In the genomic region with DNA sequence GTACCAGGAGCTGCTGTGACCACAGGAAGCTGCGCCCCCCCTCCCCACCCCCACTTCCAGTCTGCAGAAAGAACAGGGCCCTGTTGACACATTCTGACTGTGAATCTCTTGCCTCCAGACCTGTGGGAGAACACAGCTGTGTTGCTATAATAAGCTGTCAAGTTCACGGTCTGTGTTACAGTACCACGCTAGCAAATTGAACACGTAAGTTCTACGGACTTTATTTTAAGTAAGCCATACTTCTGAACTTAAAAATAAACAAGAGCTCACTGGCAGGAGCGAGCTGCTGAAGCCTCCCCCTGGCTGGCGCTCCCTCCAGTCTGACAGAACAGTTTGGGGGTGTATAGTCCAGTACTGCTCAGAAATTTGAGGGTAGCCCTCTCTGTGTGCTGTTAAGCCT, we compare ENCODE assay signal across 16 mouse cellular contexts. TPM values are rescaled to one million over a fixed set of nuclear protein-coding genes. Genes with fewer than 3 reads are reported as not detected.
DNase-seq lines count a peak whose midpoint lies in the region; ATAC-seq lines count a peak whose summit lies in the region.
"Had no signal": no experiment of that assay in that cellular context is flagged by ENCODE, and none has a peak within 500 bp of the region (broad histone marks: within the 10 kb centered on the region; RNA-seq: fewer than 3 reads in every experiment).

No protein-coding gene starts in this region.

- 36% methylated on average over 7 of the region's 7 CpGs for WGBS in heart, embryonic 16.5 days
- WGBS in stomach, embryonic 15.5 days = 52% methylated on average over 7 of the region's 7 CpGs
- 87% methylated on average over 7 of the region's 7 CpGs for WGBS in forebrain, embryonic 11.5 days

- intact Hi-C loops in heart, postnatal 36 days (cut with DNase I) = no loop called here

- H3K27me3 ChIP-seq in heart, embryonic 16.5 days (ENCODE audit: control insufficient read depth, insufficient read depth, low read length) = no peaks in the 10 kb centered on the region
- H3K27me3 ChIP-seq in megakaryocyte, embryonic 14.5 days (replicated peaks) = peaks cover 3% of the 10 kb centered on the region
- no peaks in the 10 kb centered on the region for H3K27me3 ChIP-seq in stomach, embryonic 15.5 days (replicated peaks)
- no peaks in the 10 kb centered on the region for H3K27me3 ChIP-seq in forebrain, embryonic 11.5 days (ENCODE audit: control insufficient read depth, insufficient read depth, low read length)
- H3K27me3 ChIP-seq: neural tube, embryonic 12.5 days had no signal

- peak; percentile 71 for ATAC-seq in heart, embryonic 16.5 days (replicated peaks; ENCODE audit: extremely low read depth, insufficient read depth, low FRiP score)
- no peak for ATAC-seq in megakaryocyte, adult 5-6 weeks (ENCODE audit: poor library complexity, severe bottlenecking)
- ATAC-seq in stomach, embryonic 15.5 days (ENCODE audit: insufficient read depth, low FRiP score, low read depth) = no peak; the same call in 1 of the 2 replicates
- no peak for ATAC-seq in forebrain, embryonic 11.5 days (replicated peaks; ENCODE audit: low FRiP score)
- ATAC-seq: CD4-positive, CD25-positive, alpha-beta regulatory T cell, adult 4 months; forebrain, embryonic 14.5 days had no signal

- no peak overlapping the region for H3K4me3 ChIP-seq in heart, embryonic 16.5 days (ENCODE audit: low read length)
- H3K4me3 ChIP-seq in megakaryocyte, embryonic 14.5 days (replicated peaks) = peak overlapping the region; percentile 82
- H3K4me3 ChIP-seq in stomach, embryonic 15.5 days (replicated peaks) = no peak overlapping the region
- H3K4me3 ChIP-seq in forebrain, embryonic 11.5 days (ENCODE audit: low read depth, low read length) = no peak overlapping the region
- H3K4me3 ChIP-seq: neural tube, embryonic 12.5 days had no signal

- 0 out of 2 replicates have a peak, but pooled peaks cover 5% of the 10 kb centered on the region for H3K9me3 ChIP-seq in heart, embryonic 16.5 days (replicated peaks; ENCODE audit: control insufficient read depth, low read length)
- H3K9me3 ChIP-seq in megakaryocyte, embryonic 14.5 days = peaks cover 18% of the 10 kb centered on the region; the same call in 1 of the 2 replicates
- no peaks in the 10 kb centered on the region for H3K9me3 ChIP-seq in stomach, embryonic 15.5 days
- no peaks in the 10 kb centered on the region; the same call in 1 of the 2 replicates for H3K9me3 ChIP-seq in forebrain, embryonic 11.5 days (ENCODE audit: control insufficient read depth, low read length)
- H3K9me3 ChIP-seq: neural tube, embryonic 12.5 days had no signal

- H3K4me1 ChIP-seq in heart, embryonic 16.5 days (ENCODE audit: control insufficient read depth, insufficient read depth, low read length) = peaks cover 9% of the 10 kb centered on the region
- H3K4me1 ChIP-seq in megakaryocyte, embryonic 14.5 days = peaks cover 36% of the 10 kb centered on the region
- H3K4me1 ChIP-seq in stomach, embryonic 15.5 days = peaks cover 4% of the 10 kb centered on the region; the same call in 1 of the 2 replicates
- no peaks in the 10 kb centered on the region for H3K4me1 ChIP-seq in forebrain, embryonic 11.5 days (replicated peaks; ENCODE audit: control insufficient read depth, insufficient read depth, low read length)
- H3K4me1 ChIP-seq: neural tube, embryonic 12.5 days had no signal

- H3K36me3 ChIP-seq in heart, embryonic 16.5 days (ENCODE audit: control insufficient read depth, insufficient read depth) = no peaks in the 10 kb centered on the region
- H3K36me3 ChIP-seq in megakaryocyte, embryonic 14.5 days (replicated peaks; ENCODE audit: low read length) = peaks cover 4% of the 10 kb centered on the region
- H3K36me3 ChIP-seq in stomach, embryonic 15.5 days = no peaks in the 10 kb centered on the region
- H3K36me3 ChIP-seq in forebrain, embryonic 11.5 days (ENCODE audit: control insufficient read depth, insufficient read depth, low read length) = no peaks in the 10 kb centered on the region
- H3K36me3 ChIP-seq: neural tube, embryonic 12.5 days had no signal

- DNase-seq in heart, postnatal 36 days = no peak
- peak; percentile 22 for DNase-seq in c-Kit-positive CD71-negative TER-119-negative erythroid progenitor cells, embryonic 14.5 days (ENCODE audit: low read depth)
- DNase-seq in forebrain, embryonic 11.5 days (ENCODE audit: low spot score) = no peak
- DNase-seq: adrenal gland, postnatal 14 days; cerebellum, adult 9-10 months; gastrocnemius, postnatal 14 days; layer of hippocampus, postnatal 36 days; lung, adult 2 months had no signal

- H3K27ac ChIP-seq in heart, embryonic 16.5 days (ENCODE audit: low read length) = peak overlapping the region; percentile 33; the same call in 1 of the 2 replicates
- peak overlapping the region; percentile 32; the same call in 1 of the 2 replicates for H3K27ac ChIP-seq in stomach, embryonic 15.5 days
- H3K27ac ChIP-seq in forebrain, embryonic 11.5 days (ENCODE audit: low read depth, low read length) = no peak overlapping the region
- H3K27ac ChIP-seq: neural tube, embryonic 12.5 days had no signal

- no peak overlapping the region for H3K4me2 ChIP-seq in heart, embryonic 16.5 days (ENCODE audit: low read depth, low read length)
- no peak overlapping the region for H3K4me2 ChIP-seq in stomach, embryonic 15.5 days
- H3K4me2 ChIP-seq in forebrain, embryonic 11.5 days (ENCODE audit: low read depth, low read length, severe bottlenecking) = no peak overlapping the region
- H3K4me2 ChIP-seq: neural tube, embryonic 12.5 days had no signal

- H3K9ac ChIP-seq in heart, embryonic 16.5 days (ENCODE audit: low read length) = 0 out of 2 replicates have a peak overlapping the region, but pooled peaks have one; percentile 12
- no peak overlapping the region for H3K9ac ChIP-seq in stomach, embryonic 15.5 days
- H3K9ac ChIP-seq in forebrain, embryonic 11.5 days (ENCODE audit: low read length) = no peak overlapping the region
- H3K9ac ChIP-seq: neural tube, embryonic 12.5 days had no signal

RNA-seq across cellular contexts. Expression of a gene that starts 33.3 kb away (rescaled TPM):
- 1.5 and 1.9 TPM in 2 replicates for polyA plus RNA-seq in heart, embryonic 16.5 days (2015; fragmentation: Nextera tagmentation; extraction: Ambion mirVana)
- 1 to 10 TPM; 4.3 to 6.9 TPM for total RNA-seq in heart, postnatal 36 days (2021)
- polyA plus RNA-seq in megakaryocyte, embryonic 14.5 days (2012; ENCODE audit: insufficient read depth, low replicate concordance) = 3.7 and 20.1 TPM in 2 replicates
- total RNA-seq in megakaryocyte, adult 5-6 weeks (2015) = not detected in 2 replicates
- not detected in 2 replicates for total RNA-seq in megakaryocyte, adult 5-6 weeks (2017)
- polyA plus RNA-seq in stomach, embryonic 15.5 days (2015; fragmentation: Nextera tagmentation; extraction: Ambion mirVana) = 3.2 and 3.4 TPM in 2 replicates
- polyA plus RNA-seq in forebrain, embryonic 11.5 days (2014; fragmentation: Nextera tagmentation; extraction: Ambion mirVana) = 0.25 and 0.29 TPM in 2 replicates
- total RNA-seq: megakaryocyte progenitor cell, adult 5-6 weeks had no signal
- polyA plus RNA-seq: CD4-positive, CD25-positive, alpha-beta regulatory T cell, adult 4 months had no signal

RNA-seq across cellular contexts. Expression of a gene that starts 51.2 kb away (rescaled TPM):
- 4.5 and 6.6 TPM in 2 replicates for polyA plus RNA-seq in heart, embryonic 16.5 days (2015; fragmentation: Nextera tagmentation; extraction: Ambion mirVana)
- total RNA-seq in heart, postnatal 36 days (2021) = 10 to 100 TPM; 34.3 to 38.1 TPM
- 149 and 562 TPM in 2 replicates for polyA plus RNA-seq in megakaryocyte, embryonic 14.5 days (2012; ENCODE audit: insufficient read depth, low replicate concordance)
- total RNA-seq in megakaryocyte, adult 5-6 weeks (2015) = 0.80 and 0.85 TPM in 2 replicates
- 0.04 and 0.41 TPM in 2 replicates for total RNA-seq in megakaryocyte, adult 5-6 weeks (2017)
- 15.9 and 16.2 TPM in 2 replicates for polyA plus RNA-seq in stomach, embryonic 15.5 days (2015; fragmentation: Nextera tagmentation; extraction: Ambion mirVana)
- polyA plus RNA-seq in forebrain, embryonic 11.5 days (2014; fragmentation: Nextera tagmentation; extraction: Ambion mirVana) = 15.8 and 17.6 TPM in 2 replicates
- polyA plus RNA-seq: CD4-positive, CD25-positive, alpha-beta regulatory T cell, adult 4 months had no signal
